Mouse (Mus musculus) limb, embryonic 12.5 days (tissue): ENCODE measurements around the gene Tbce. TPM values are rescaled to one million over a fixed set of nuclear protein-coding genes. Genes with fewer than 3 reads are reported as not detected.
A peak's percentile ranks its signal among the peaks of the same experiment; 100 is the strongest.

ENCODE experiments used
- ATAC-seq: fragments of 200-750 bp; cut with Nextera tagmentation; 2 replicates; pipeline ENCODE4 v1.8.0; 2017; ENCODE audit warnings: low read depth, moderate TSS enrichment; ENCODE audit not compliant: insufficient number of reproducible peaks, insufficient read depth, low FRiP score, low TSS enrichment
- H3K27ac ChIP-seq: fragments of 300-500 bp; sonication (generic); 2 replicates; pipeline ENCODE4 v1.5.1; 2016; ENCODE audit warnings: mild to moderate bottlenecking, moderate library complexity
- H3K27me3 ChIP-seq: fragments of 300-500 bp; sonication (generic); 2 replicates; pipeline ENCODE4 v1.6.1; 2016; ENCODE audit warnings: mild to moderate bottlenecking, moderate library complexity
- H3K36me3 ChIP-seq: fragments of 300-500 bp; sonication (generic); 2 replicates; pipeline ENCODE4 v1.6.1; 2016; ENCODE audit warnings: mild to moderate bottlenecking, moderate library complexity
- H3K4me1 ChIP-seq: fragments of 300-500 bp; sonication (generic); replicated peaks from 2 replicates; pipeline ENCODE4 v1.6.1; 2016
- H3K4me2 ChIP-seq: fragments of 300-500 bp; sonication (generic); 2 replicates; pipeline ENCODE4 v1.6.1; 2016; ENCODE audit warnings: mild to moderate bottlenecking, moderate library complexity
- H3K4me3 ChIP-seq: fragments of 300-500 bp; sonication (generic); replicated peaks from 2 replicates; pipeline ENCODE4 v1.5.1; 2016; ENCODE audit warnings: mild to moderate bottlenecking
- H3K9ac ChIP-seq: fragments of 300-500 bp; sonication (generic); replicated peaks from 2 replicates; pipeline ENCODE4 v1.6.1; 2016; ENCODE audit warnings: mild to moderate bottlenecking, moderate library complexity
- H3K9me3 ChIP-seq: fragments of 300-500 bp; sonication (generic); 2 replicates; pipeline ENCODE4 v1.6.1; 2016; ENCODE audit warnings: mild to moderate bottlenecking, moderate library complexity
- WGBS: fragments of 180-500 bp; shearing (Covaris S2); methylation state at CpG from one replicate; pipeline ENCODE4 v1.1.7; 2016; 5-methylcytosine and 5-hydroxymethylcytosine counted together
- polyA plus RNA-seq: library from polyadenylated mRNA; unstranded; fragments of >200 nt; fragmentation: Nextera tagmentation; extraction: Ambion mirVana; gene quantifications from 2 replicates; pipeline ENCODE4 v1.2.1, GENCODE M21; 2016

The Tbce gene
- 58.3 and 61.8 TPM in 2 replicates for polyA plus RNA-seq

- peaks cover 14% of the 10 kb centered on the region for H3K4me1 ChIP-seq
- H3K36me3 ChIP-seq = no peaks in the 10 kb centered on the region
- peak within 1 kb of the TSS; percentile 98 for H3K27ac ChIP-seq
- no peaks in the 10 kb centered on the region for H3K27me3 ChIP-seq
- 1% methylated on average over 35 of the region's 35 CpGs for WGBS
- no peaks in the 10 kb centered on the region for H3K9me3 ChIP-seq
- peak within 1 kb of the TSS; percentile 75 for H3K9ac ChIP-seq
- ATAC-seq = peak; percentile 97
- H3K4me3 ChIP-seq = peak within 1 kb of the TSS; percentile 65
- peak within 1 kb of the TSS; percentile 91 for H3K4me2 ChIP-seq
These were observed at the start of gene Tbce for GRCm38 (mm10) chr13:14039292-14039965. Gene Tbce (minus strand): TSS chr13:14039638.

GRCm38 (mm10) chr13:14088669-14089068 lies 49.2 kb upstream of the Tbce start:
- H3K9me3 ChIP-seq = no peaks in the 10 kb centered on the region
- no peaks in the 10 kb centered on the region for H3K4me1 ChIP-seq
- no peak overlapping the region for H3K4me2 ChIP-seq
- H3K27me3 ChIP-seq = no peaks in the 10 kb centered on the region
- H3K4me3 ChIP-seq = no peak overlapping the region
- no peak overlapping the region for H3K9ac ChIP-seq
- no peak for ATAC-seq
- H3K36me3 ChIP-seq = peaks cover 6% of the 10 kb centered on the region; the same call in 1 of the 2 replicates
- WGBS = 96% methylated on average over 1 of the region's 1 CpGs
- H3K27ac ChIP-seq = no peak overlapping the region

DNA sequence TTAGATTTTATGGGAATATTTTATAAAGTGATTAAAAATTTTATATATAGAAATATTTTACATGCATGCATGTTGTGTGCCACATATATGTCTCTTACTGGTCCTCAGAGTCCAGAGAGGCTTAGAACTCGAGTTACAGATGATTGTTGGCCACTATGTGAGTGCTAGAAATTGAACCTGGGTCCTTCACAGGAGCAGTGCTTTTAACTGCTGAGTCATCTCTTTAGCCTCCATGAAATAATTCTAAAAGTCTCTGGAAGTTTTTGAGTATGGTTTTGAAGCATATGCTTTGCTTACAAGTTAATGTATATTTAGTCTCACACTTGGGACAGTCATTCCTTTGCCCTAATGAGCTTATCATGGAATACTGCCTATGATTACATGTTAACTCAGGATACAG lies 35.9 kb upstream of the Tbce start:
- Histone ChIP-seq H3K27ac (no peak overlapping the region), H3K4me2 (no peak overlapping the region), H3K9me3 (no peaks in the 10 kb centered on the region), H3K9ac (no peak overlapping the region), H3K36me3 (0 out of 2 replicates have a peak, but pooled peaks cover 6% of the 10 kb centered on the region), H3K4me3 (no peak overlapping the region), H3K27me3 (no peaks in the 10 kb centered on the region), H3K4me1 (no peaks in the 10 kb centered on the region)
- no peak for ATAC-seq
- 88% methylated on average over 1 of the region's 1 CpGs for WGBS

DNA sequence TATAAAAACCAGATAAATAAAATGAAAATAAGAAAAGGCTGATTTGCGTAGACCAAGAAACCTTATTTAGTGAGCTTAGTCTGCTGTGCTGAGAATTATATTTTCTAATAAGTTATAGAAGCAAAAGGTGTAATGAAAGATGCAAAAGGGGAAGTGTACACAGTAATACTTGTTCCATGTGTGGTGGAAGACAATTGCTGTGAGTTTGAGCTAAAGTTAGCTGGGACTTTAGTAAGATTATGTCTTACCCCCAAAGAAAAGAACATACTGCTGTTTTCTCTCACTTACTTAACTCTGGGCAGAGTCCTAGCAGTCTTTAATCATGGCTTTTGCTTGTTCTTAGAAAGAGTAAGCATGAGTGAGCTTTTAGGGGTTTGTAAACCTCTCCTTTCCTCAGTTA lies 34.9 kb upstream of the Tbce start:
- WGBS = 92% methylated on average over 1 of the region's 1 CpGs
- H3K4me1 ChIP-seq = no peaks in the 10 kb centered on the region
- H3K4me2 ChIP-seq = no peak overlapping the region
- no peak for ATAC-seq
- H3K4me3 ChIP-seq = no peak overlapping the region
- H3K9me3 ChIP-seq = no peaks in the 10 kb centered on the region
- no peaks in the 10 kb centered on the region for H3K27me3 ChIP-seq
- H3K36me3 ChIP-seq = peaks cover 6% of the 10 kb centered on the region; the same call in 1 of the 2 replicates
- H3K9ac ChIP-seq = no peak overlapping the region
- no peak overlapping the region for H3K27ac ChIP-seq

DNA sequence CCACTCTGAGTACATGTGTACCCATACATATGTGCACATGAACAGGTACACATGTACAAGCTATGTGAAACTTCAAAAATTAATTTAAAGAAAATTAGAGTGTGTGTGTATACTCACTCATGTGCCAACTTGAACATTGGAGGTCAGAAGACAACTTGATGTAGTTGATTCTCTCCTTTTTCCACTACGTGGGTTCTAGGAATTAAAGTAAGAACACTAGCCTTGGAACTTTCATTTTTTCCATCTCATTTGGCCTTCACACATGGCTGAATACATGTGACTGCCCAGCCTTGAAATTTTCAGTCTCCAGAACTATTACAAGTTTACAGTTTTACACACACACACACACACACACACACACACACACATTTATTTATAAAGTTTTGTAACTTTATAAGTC lies 29.9 kb upstream of the Tbce start:
- no peak overlapping the region for H3K9ac ChIP-seq
- 96% methylated on average over 1 of the region's 1 CpGs for WGBS
- H3K4me1 ChIP-seq = peaks cover 4% of the 10 kb centered on the region
- peaks cover 25% of the 10 kb centered on the region for H3K36me3 ChIP-seq
- H3K4me3 ChIP-seq = no peak overlapping the region
- no peak overlapping the region for H3K27ac ChIP-seq
- no peak overlapping the region for H3K4me2 ChIP-seq
- no peak for ATAC-seq
- no peaks in the 10 kb centered on the region for H3K9me3 ChIP-seq
- H3K27me3 ChIP-seq = no peaks in the 10 kb centered on the region

DNA sequence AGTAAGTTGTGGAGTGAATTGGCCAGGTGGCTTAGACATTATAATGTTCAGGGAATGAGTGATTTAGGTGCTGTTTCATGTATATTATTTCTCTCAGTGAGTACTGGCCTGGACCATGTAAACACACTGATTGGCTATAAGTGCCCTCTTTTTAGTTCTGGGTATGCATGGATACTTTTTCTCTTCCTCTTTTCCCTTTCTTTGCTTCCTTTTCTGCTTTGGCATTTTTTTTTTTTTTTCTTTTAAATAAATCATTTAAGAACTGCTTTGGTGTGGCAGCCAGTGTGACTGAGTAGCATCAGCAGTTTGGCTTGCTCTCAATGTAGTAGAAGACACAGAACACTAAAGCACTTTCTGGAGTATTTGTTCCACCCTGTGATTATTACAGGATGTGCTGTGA lies 28.6 kb upstream of the Tbce start:
- H3K4me3 ChIP-seq = no peak overlapping the region
- H3K9me3 ChIP-seq = no peaks in the 10 kb centered on the region
- no peak overlapping the region for H3K4me2 ChIP-seq
- ATAC-seq = no peak
- H3K36me3 ChIP-seq = peaks cover 25% of the 10 kb centered on the region
- H3K27me3 ChIP-seq = no peaks in the 10 kb centered on the region
- peaks cover 4% of the 10 kb centered on the region for H3K4me1 ChIP-seq
- H3K9ac ChIP-seq = no peak overlapping the region
- no peak overlapping the region for H3K27ac ChIP-seq

- no peak overlapping the region for H3K4me2 ChIP-seq
- H3K4me1 ChIP-seq = peaks cover 14% of the 10 kb centered on the region
- ATAC-seq = no peak
- H3K4me3 ChIP-seq = no peak overlapping the region
- H3K9ac ChIP-seq = no peak overlapping the region
- 83% methylated on average over 1 of the region's 1 CpGs for WGBS
- no peaks in the 10 kb centered on the region for H3K27me3 ChIP-seq
- H3K9me3 ChIP-seq = no peaks in the 10 kb centered on the region
- H3K36me3 ChIP-seq = peaks cover 26% of the 10 kb centered on the region
- no peak overlapping the region for H3K27ac ChIP-seq
These were observed 26.3 kb upstream of the Tbce start for GRCm38 (mm10) chr13:14065701-14066100.

GRCm38 (mm10) chr13:14065028-14065380 lies 25.6 kb upstream of the Tbce start:
- Histone ChIP-seq H3K4me3 (peak overlapping the region; percentile 100), H3K4me2 (peak overlapping the region; percentile 79), H3K27ac (peak overlapping the region; percentile 98; the same call in 1 of the 2 replicates), H3K9me3 (no peaks in the 10 kb centered on the region), H3K36me3 (peaks cover 30% of the 10 kb centered on the region), H3K27me3 (no peaks in the 10 kb centered on the region), H3K9ac (peak overlapping the region; percentile 99), H3K4me1 (peaks cover 14% of the 10 kb centered on the region)
- WGBS = 16% methylated on average over 9 of the region's 9 CpGs
- no peak for ATAC-seq

DNA sequence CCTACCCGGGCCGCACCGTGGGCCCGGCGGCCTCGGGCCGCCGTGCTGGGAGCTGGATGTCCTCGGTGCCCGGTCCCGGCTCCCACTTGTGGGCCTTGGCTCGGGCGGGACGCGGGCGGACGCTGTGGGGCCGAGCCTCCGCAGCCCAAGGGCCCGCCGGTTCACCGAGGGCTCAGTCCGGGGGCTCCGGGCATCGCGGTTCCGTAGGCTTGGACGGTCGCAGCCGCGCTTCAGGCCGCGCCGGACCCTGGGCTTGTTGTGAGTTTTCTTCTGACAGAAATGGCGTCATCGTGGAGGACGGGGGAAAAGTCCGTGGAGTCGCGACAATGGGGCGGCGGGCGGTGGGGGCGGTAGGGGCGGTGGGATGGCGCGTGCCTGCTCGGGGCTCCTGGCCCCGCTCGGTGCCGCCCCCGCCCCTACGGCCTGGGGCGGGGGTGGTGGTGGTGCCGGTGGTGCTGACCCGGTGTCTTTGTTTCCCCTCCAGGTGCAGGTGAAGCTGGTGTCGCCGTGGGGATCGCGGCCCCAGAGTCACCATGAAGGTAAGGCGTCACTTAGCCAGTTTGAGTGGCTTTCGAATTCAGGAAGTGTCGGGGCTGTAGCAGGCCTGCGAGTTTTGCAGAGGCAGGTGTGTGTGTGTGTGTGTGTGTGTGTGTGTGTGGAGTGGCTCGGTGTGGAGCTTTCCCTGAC lies 25.0 kb upstream of the Tbce start:
- peak overlapping the region; percentile 98 for H3K27ac ChIP-seq
- peaks cover 30% of the 10 kb centered on the region for H3K36me3 ChIP-seq
- no peaks in the 10 kb centered on the region for H3K9me3 ChIP-seq
- peaks cover 14% of the 10 kb centered on the region for H3K4me1 ChIP-seq
- H3K4me3 ChIP-seq = peak overlapping the region; percentile 100
- peak overlapping the region; percentile 99 for H3K9ac ChIP-seq
- ATAC-seq = no peak
- peak overlapping the region; percentile 79 for H3K4me2 ChIP-seq
- WGBS = under 1% methylated on average over 65 of the region's 65 CpGs
- H3K27me3 ChIP-seq = no peaks in the 10 kb centered on the region

GRCm38 (mm10) chr13:14063942-14064271 lies 24.5 kb upstream of the Tbce start:
- Histone ChIP-seq H3K4me1 (peaks cover 14% of the 10 kb centered on the region), H3K36me3 (peaks cover 30% of the 10 kb centered on the region), H3K4me3 (peak overlapping the region; percentile 100), H3K4me2 (peak overlapping the region; percentile 79), H3K9me3 (no peaks in the 10 kb centered on the region), H3K27me3 (no peaks in the 10 kb centered on the region), H3K27ac (peak overlapping the region; percentile 98), H3K9ac (peak overlapping the region; percentile 99)
- WGBS = 0% methylated on average over 20 of the region's 31 CpGs
- peak; percentile 24 for ATAC-seq

GRCm38 (mm10) chr13:14063013-14063941 lies 23.8 kb upstream of the Tbce start, which contains the start of the genes Arid4b and Ggps1:
Gene Arid4b (plus strand): TSS chr13:14063232.
Gene Ggps1 (minus strand): TSS chr13:14063488.
- WGBS = under 1% methylated on average over 64 of the region's 64 CpGs
- peak within 1 kb of the TSS; percentile 99 for H3K9ac ChIP-seq

More at GRCm38 (mm10) chr13:14063013-14063941, 23.8 kb upstream of the Tbce start, which contains the start of the genes Arid4b and Ggps1:
- no peaks in the 10 kb centered on the region for H3K9me3 ChIP-seq
- peaks cover 14% of the 10 kb centered on the region for H3K4me1 ChIP-seq
- peak; percentile 98 for ATAC-seq
- H3K36me3 ChIP-seq = peaks cover 25% of the 10 kb centered on the region
- H3K27me3 ChIP-seq = no peaks in the 10 kb centered on the region
- H3K4me2 ChIP-seq = peak within 1 kb of the TSS; percentile 79
- peak within 1 kb of the TSS; percentile 98 for H3K27ac ChIP-seq
- peak within 1 kb of the TSS; percentile 100 for H3K4me3 ChIP-seq
